Mouse (Mus musculus) erythroblast, embryonic 14.5 days (primary cell): ENCODE measurements around the gene Pdia4.

Experiments
- GATA1 ChIP-seq: IDR thresholded peaks from 2 replicates; pipeline ENCODE4 v1.6.1; 2012; ENCODE audit warnings: low read length, inconsistent platforms, mixed read lengths
- TAL1 ChIP-seq: IDR thresholded peaks from 3 replicates; pipeline ENCODE4 v1.6.1; 2012; ENCODE audit warnings: low read length, inconsistent platforms, mixed read lengths

DNA sequence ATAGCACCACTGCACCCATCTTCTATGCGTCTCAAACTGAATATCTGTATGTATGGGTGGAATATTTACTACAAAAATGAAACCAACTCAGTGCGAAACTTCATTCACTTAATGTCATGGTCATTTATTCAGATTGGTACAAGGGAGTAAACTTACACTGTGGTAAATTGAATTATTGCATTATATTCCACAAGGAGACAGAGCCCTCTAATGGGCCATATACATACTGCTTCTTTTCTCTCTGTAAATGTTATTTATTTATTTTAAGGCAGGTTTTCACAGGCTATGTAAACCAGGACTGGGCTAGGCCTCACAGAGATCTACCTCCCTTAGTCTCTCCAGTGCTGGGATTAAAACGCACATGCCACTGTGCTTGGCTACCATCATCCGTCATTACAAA, 14.2 kb upstream of the Pdia4 start:
- TF ChIP-seq GATA1 = no peak
- no peak for TF ChIP-seq TAL1
